In the genomic region with DNA sequence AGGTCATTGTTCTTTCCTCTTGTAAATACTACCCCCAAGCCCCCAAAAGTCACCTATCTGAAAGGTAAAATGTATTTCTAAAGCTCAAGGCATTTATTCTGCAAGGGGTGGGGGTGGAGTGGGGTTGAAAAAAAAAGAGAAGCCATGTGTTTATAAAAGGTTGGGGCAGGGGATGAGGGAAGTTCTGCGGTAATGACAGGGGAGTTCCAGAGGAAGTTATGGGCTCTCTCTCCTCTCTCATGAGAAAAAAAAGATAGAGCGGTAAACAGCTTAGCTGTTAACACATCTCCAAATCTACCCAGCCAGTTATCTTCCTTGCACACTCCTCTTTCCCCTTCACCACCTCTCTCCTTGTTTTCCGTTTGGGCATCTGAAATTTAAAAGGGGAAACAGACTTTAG, we compare ENCODE assay signal across 17 mouse cellular contexts. TPM values are rescaled to one million over a fixed set of nuclear protein-coding genes. Genes with fewer than 3 reads are reported as not detected.
DNase-seq lines count a peak whose midpoint lies in the region; ATAC-seq and TF ChIP-seq lines count a peak whose summit lies in the region.
"Had no signal": no experiment of that assay in that cellular context is flagged by ENCODE, and none has a peak within 500 bp of the region (broad histone marks: within the 10 kb centered on the region; RNA-seq: fewer than 3 reads in every experiment).

No protein-coding gene starts in this region.

- TF ChIP-seq CTCF in spleen, adult 2 months (IDR thresholded peaks at IDR 0.05; ENCODE audit: extremely low read depth, insufficient read depth, insufficient read length, insufficient replicate concordance), result no peak

- no peaks in the 10 kb centered on the region for H3K27me3 ChIP-seq in spleen, adult 2 months (ENCODE audit: control insufficient read depth, insufficient read depth, low read length)
- no peaks in the 10 kb centered on the region for H3K27me3 ChIP-seq in liver, embryonic 15.5 days
- H3K27me3 ChIP-seq in embryonic facial prominence, embryonic 10.5 days (replicated peaks; ENCODE audit: low read depth, poor library complexity, severe bottlenecking), result no peaks in the 10 kb centered on the region
- H3K27me3 ChIP-seq: intestine, embryonic 15.5 days; midbrain, embryonic 12.5 days had no signal

- WGBS in spleen, adult 2 months, result 8% methylated on average over 3 of the region's 3 CpGs
- 15% methylated on average over 3 of the region's 3 CpGs for WGBS in liver, embryonic 15.5 days (ENCODE audit: insufficient replicate concordance)
- 77% methylated on average over 3 of the region's 3 CpGs for WGBS in embryonic facial prominence, embryonic 10.5 days

- H3K4me2 ChIP-seq in liver, embryonic 15.5 days, result peak overlapping the region; percentile 19; the same call in 1 of the 2 replicates
- H3K4me2 ChIP-seq: intestine, embryonic 15.5 days; midbrain, embryonic 12.5 days had no signal

- peak; percentile 95 for ATAC-seq in activated CD4-positive, CD25-positive, alpha-beta regulatory T cell, adult 4 months
- ATAC-seq in liver, embryonic 15.5 days (ENCODE audit: insufficient read depth), result no peak
- ATAC-seq: forebrain, embryonic 16.5 days; intestine, embryonic 15.5 days had no signal

- TF ChIP-seq POLR2A in spleen, adult 2 months (IDR thresholded peaks at IDR 0.05; ENCODE audit: low read depth, low read length), result no peak

- peak overlapping the region; percentile 96 for H3K27ac ChIP-seq in spleen, adult 2 months (ENCODE audit: insufficient read depth, low read length)
- H3K27ac ChIP-seq in liver, embryonic 15.5 days (replicated peaks), result no peak overlapping the region
- H3K27ac ChIP-seq in embryonic facial prominence, embryonic 10.5 days (replicated peaks), result no peak overlapping the region
- H3K27ac ChIP-seq: intestine, embryonic 15.5 days; midbrain, embryonic 12.5 days had no signal

- H3K4me3 ChIP-seq in spleen, adult 2 months (ENCODE audit: extremely low read depth, insufficient read depth, insufficient read length), result no peak overlapping the region
- H3K4me3 ChIP-seq in liver, embryonic 15.5 days (replicated peaks), result no peak overlapping the region
- H3K4me3 ChIP-seq in embryonic facial prominence, embryonic 10.5 days, result no peak overlapping the region
- H3K4me3 ChIP-seq: intestine, embryonic 15.5 days; midbrain, embryonic 12.5 days had no signal

- H3K36me3 ChIP-seq in spleen, adult 2 months (ENCODE audit: control insufficient read depth, insufficient read depth, low read length), result no peaks in the 10 kb centered on the region
- H3K36me3 ChIP-seq in liver, embryonic 15.5 days (replicated peaks), result no peaks in the 10 kb centered on the region
- H3K36me3 ChIP-seq in embryonic facial prominence, embryonic 10.5 days (replicated peaks), result no peaks in the 10 kb centered on the region
- H3K36me3 ChIP-seq: intestine, embryonic 15.5 days; midbrain, embryonic 12.5 days had no signal

- H3K4me1 ChIP-seq in spleen, adult 2 months (ENCODE audit: control insufficient read depth, insufficient read depth, insufficient read length), result peaks cover 32% of the 10 kb centered on the region
- 0 out of 2 replicates have a peak, but pooled peaks cover 7% of the 10 kb centered on the region for H3K4me1 ChIP-seq in liver, embryonic 15.5 days (replicated peaks)
- no peaks in the 10 kb centered on the region for H3K4me1 ChIP-seq in embryonic facial prominence, embryonic 10.5 days
- H3K4me1 ChIP-seq: intestine, embryonic 15.5 days; midbrain, embryonic 12.5 days had no signal

- peak; percentile 52 to 74 for DNase-seq in spleen, adult 2 months (ENCODE audit: low read depth in 1 of 2, low spot score in 2 of 2)
- no peak for DNase-seq in spleen, postnatal 10 days (ENCODE audit: low spot score in 2 of 2)
- DNase-seq in embryonic facial prominence, embryonic 10.5 days (ENCODE audit: low spot score), result no peak
- no peak for DNase-seq in right cerebral cortex, adult 2 months (ENCODE audit: low spot score in 2 of 2)
- DNase-seq in left cerebral cortex, postnatal 25 days (ENCODE audit: low spot score in 2 of 2), result no peak
- DNase-seq: cerebellum, postnatal 36 days; gastrocnemius, postnatal 14 days; kidney, postnatal 14 days; lung, adult 18-20 months; right cerebral cortex, postnatal 14 days had no signal

- intact Hi-C loops in left cerebral cortex, postnatal 25 days (cut with DNase I), result no loop called here

- H3K9ac ChIP-seq in liver, embryonic 15.5 days, result no peak overlapping the region
- H3K9ac ChIP-seq: intestine, embryonic 15.5 days; midbrain, embryonic 12.5 days had no signal

- no peaks in the 10 kb centered on the region for H3K9me3 ChIP-seq in liver, embryonic 15.5 days (replicated peaks)
- no peaks in the 10 kb centered on the region for H3K9me3 ChIP-seq in embryonic facial prominence, embryonic 10.5 days
- H3K9me3 ChIP-seq: intestine, embryonic 15.5 days; midbrain, embryonic 12.5 days had no signal

RNA-seq across cellular contexts. Expression of gene Pdcd1lg2, which starts 20.2 kb away (rescaled TPM):
- 1.0 and 1.2 TPM in 2 replicates for polyA plus RNA-seq in spleen, adult 2 months (2012; rRNA removed)
- 10 to 100 TPM; 17.2 to 23.0 TPM for polyA plus RNA-seq in activated CD4-positive, CD25-positive, alpha-beta regulatory T cell, adult 4 months (2017; shearing (Covaris generic))
- not detected in 2 replicates for polyA plus RNA-seq in liver, embryonic 15.5 days (2015; fragmentation: Nextera tagmentation; extraction: Ambion mirVana)
- polyA plus RNA-seq in embryonic facial prominence, embryonic 10.5 days (2016; fragmentation: Nextera tagmentation; extraction: Ambion mirVana), result not detected in 2 replicates
- total RNA-seq in left cerebral cortex, postnatal 25 days (2021), result under 1 TPM in 1 of 2 experiments, not detected in 1; 0.21 TPM
- total RNA-seq: gastrocnemius, postnatal 14 days had no signal
- polyA plus RNA-seq: forebrain, embryonic 16.5 days; heart, postnatal 0 days; intestine, embryonic 15.5 days; midbrain, embryonic 12.5 days; neural tube, embryonic 14.5 days had no signal

Comparison
In these comparisons a context has a peak if more than half of its experiments do, and no peak if none do; other contexts are left out.
1. DNase-seq: peak in spleen, adult 2 months (2 of 2); none in spleen, postnatal 10 days (0 of 2), embryonic facial prominence, embryonic 10.5 days (single experiment), right cerebral cortex, adult 2 months (0 of 2) and left cerebral cortex, postnatal 25 days (0 of 2).